Mouse (Mus musculus) liver, embryonic 15.5 days (tissue): ENCODE results near the gene Hbb-bh2. TPM values are rescaled to one million over a fixed set of nuclear protein-coding genes. Genes with fewer than 3 reads are reported as not detected.

ENCODE experiments used
- polyA plus RNA-seq: library from polyadenylated mRNA; unstranded; fragments of >200 nt; fragmentation: Nextera tagmentation; extraction: Ambion mirVana; gene quantifications from 2 replicates; pipeline ENCODE4 v1.2.1, GENCODE M21; 2015

Hbb-bh2 gene
- polyA plus RNA-seq, 1 experiment from 2014 or later, result not detected

Other genes with a start within 250 kb of the Hbb-bh2 start
- gene Olfr619, start 239.9 kb downstream of the Hbb-bh2 start, polyA plus RNA-seq, result not detected in 2 replicates
- not detected in 2 replicates for gene Olfr620, start 228.0 kb downstream of the Hbb-bh2 start, polyA plus RNA-seq
- gene Olfr622, start 197.8 kb downstream of the Hbb-bh2 start, polyA plus RNA-seq, result not detected in 2 replicates
- gene Olfr623, start 176.8 kb downstream of the Hbb-bh2 start, polyA plus RNA-seq, result not detected in 2 replicates
- 0.02 TPM in 2 replicates for gene Olfr624, start 169.3 kb downstream of the Hbb-bh2 start, polyA plus RNA-seq
- gene Olfr625-ps1, start 157.8 kb downstream of the Hbb-bh2 start, polyA plus RNA-seq, result not detected in 2 replicates
- gene Olfr243, start 125.8 kb downstream of the Hbb-bh2 start, polyA plus RNA-seq, result not detected in 2 replicates
- not detected in 2 replicates for gene Olfr628, start 110.1 kb downstream of the Hbb-bh2 start, polyA plus RNA-seq
- 0.08 TPM in 1 of 2 replicates, not detected in the other for gene Olfr629, start 95.6 kb downstream of the Hbb-bh2 start, polyA plus RNA-seq
- gene Olfr630, start 83.2 kb downstream of the Hbb-bh2 start, polyA plus RNA-seq, result not detected in 2 replicates
- gene Olfr69, start 68.9 kb downstream of the Hbb-bh2 start, polyA plus RNA-seq, result not detected in 2 replicates
- not detected in 2 replicates for gene Olfr68, start 60.8 kb downstream of the Hbb-bh2 start, polyA plus RNA-seq
- not detected in 2 replicates for gene Olfr67, start 48.7 kb downstream of the Hbb-bh2 start, polyA plus RNA-seq
- 48,050 and 52,773 TPM in 2 replicates for gene Hbb-bt, start 26.5 kb downstream of the Hbb-bh2 start, polyA plus RNA-seq
- 116,188 and 122,775 TPM in 2 replicates for gene Hbb-bs, start 12.4 kb downstream of the Hbb-bh2 start, polyA plus RNA-seq
- 44.8 and 64.6 TPM in 2 replicates for gene Hbb-bh1, start 2.6 kb upstream of the Hbb-bh2 start, polyA plus RNA-seq
- gene Hbb-y, start 12.7 kb upstream of the Hbb-bh2 start, polyA plus RNA-seq, result 304 and 542 TPM in 2 replicates
- gene Olfr66, start 45.7 kb upstream of the Hbb-bh2 start, polyA plus RNA-seq, result 0.13 TPM in 1 of 2 replicates, not detected in the other
- gene Olfr64, start 54.0 kb upstream of the Hbb-bh2 start, polyA plus RNA-seq, result not detected in 2 replicates
- not detected in 2 replicates for gene Olfr65, start 63.0 kb upstream of the Hbb-bh2 start, polyA plus RNA-seq
- 0.20 and 0.48 TPM in 2 replicates for gene Olfr631, start 88.3 kb upstream of the Hbb-bh2 start, polyA plus RNA-seq
- gene Olfr632, start 93.8 kb upstream of the Hbb-bh2 start, polyA plus RNA-seq, result 0.16 and 0.23 TPM in 2 replicates
- gene Olfr633, start 103.9 kb upstream of the Hbb-bh2 start, polyA plus RNA-seq, result 0.02 TPM in 1 of 2 replicates, not detected in the other
- gene Olfr635, start 130.6 kb upstream of the Hbb-bh2 start, polyA plus RNA-seq, result not detected in 2 replicates
- not detected in 2 replicates for gene Olfr638, start 158.2 kb upstream of the Hbb-bh2 start, polyA plus RNA-seq
- gene Olfr639, start 176.8 kb upstream of the Hbb-bh2 start, polyA plus RNA-seq, result not detected in 2 replicates
- gene Olfr640, start 185.1 kb upstream of the Hbb-bh2 start, polyA plus RNA-seq, result not detected in 2 replicates
- not detected in 2 replicates for gene Olfr641, start 194.9 kb upstream of the Hbb-bh2 start, polyA plus RNA-seq
- not detected in 2 replicates for gene Olfr642, start 212.1 kb upstream of the Hbb-bh2 start, polyA plus RNA-seq
- not detected in 2 replicates for gene 4930516K23Rik, start 220.9 kb upstream of the Hbb-bh2 start, polyA plus RNA-seq
- gene Olfr644, start 231.3 kb upstream of the Hbb-bh2 start, polyA plus RNA-seq, result not detected in 2 replicates
- gene Olfr645, start 244.9 kb upstream of the Hbb-bh2 start, polyA plus RNA-seq, result not detected in 2 replicates